Mouse (Mus musculus) spleen, adult 2 months (tissue): ENCODE measurements at regions not wholly inside any gene's neighbourhood (a gene's known extent, or its start where the extent isn't known, plus 50 kb on each side); places are given as distances from the start of the nearest gene placed in this dataset.

ENCODE experiments used
- DNase-seq, 2 experiments: peaks; one replicate each; pipeline versions ENCODE4 v3.0.0 to v3.0.0-alpha.2; 2012 to 2021; ENCODE audit warnings: low spot score in 2 of 2, low read depth in 1 of 2
- H3K27ac ChIP-seq: fragments of 200-500 bp; 2 replicates; pipeline ENCODE4 v1.5.1; 2012; ENCODE audit warnings: low read length, inconsistent platforms; ENCODE audit not compliant: insufficient read depth
- H3K27me3 ChIP-seq: fragments of 200-500 bp; 2 replicates; pipeline ENCODE4 v1.6.1; 2012; ENCODE audit warnings: mild to moderate bottlenecking, moderate library complexity, low read length, inconsistent platforms; ENCODE audit not compliant: control insufficient read depth, insufficient read depth
- H3K36me3 ChIP-seq: fragments of 200-500 bp; 2 replicates; pipeline ENCODE4 v1.6.1; 2012; ENCODE audit warnings: mild to moderate bottlenecking, low read length, inconsistent platforms; ENCODE audit not compliant: control insufficient read depth, insufficient read depth
- H3K4me1 ChIP-seq: fragments of 200-500 bp; 2 replicates; pipeline ENCODE4 v1.6.1; 2011; ENCODE audit warnings: inconsistent platforms; ENCODE audit not compliant: control insufficient read depth, insufficient read depth, insufficient read length
- H3K4me3 ChIP-seq: fragments of 200-500 bp; 2 replicates; pipeline ENCODE4 v1.5.1; 2011; ENCODE audit warnings: mild to moderate bottlenecking, inconsistent platforms; ENCODE audit not compliant: insufficient read depth, insufficient read length; ENCODE audit errors: extremely low read depth
- CTCF ChIP-seq: fragments of 200-500 bp; IDR thresholded peaks from 2 replicates; pipeline ENCODE4 v1.5.1; 2011; ENCODE audit warnings: mild to moderate bottlenecking, inconsistent platforms; ENCODE audit not compliant: insufficient read depth, insufficient read length, insufficient replicate concordance; ENCODE audit errors: extremely low read depth
- POLR2A ChIP-seq: fragments of 200-500 bp; IDR thresholded peaks from 2 replicates; pipeline ENCODE4 v1.6.1; 2011; ENCODE audit warnings: low read depth, low read length, inconsistent platforms
- WGBS: fragments of 180-500 bp; shearing (Covaris S2); methylation state at CpG from one replicate; pipeline ENCODE4 v1.1.7; 2018; 5-methylcytosine and 5-hydroxymethylcytosine counted together

DNA sequence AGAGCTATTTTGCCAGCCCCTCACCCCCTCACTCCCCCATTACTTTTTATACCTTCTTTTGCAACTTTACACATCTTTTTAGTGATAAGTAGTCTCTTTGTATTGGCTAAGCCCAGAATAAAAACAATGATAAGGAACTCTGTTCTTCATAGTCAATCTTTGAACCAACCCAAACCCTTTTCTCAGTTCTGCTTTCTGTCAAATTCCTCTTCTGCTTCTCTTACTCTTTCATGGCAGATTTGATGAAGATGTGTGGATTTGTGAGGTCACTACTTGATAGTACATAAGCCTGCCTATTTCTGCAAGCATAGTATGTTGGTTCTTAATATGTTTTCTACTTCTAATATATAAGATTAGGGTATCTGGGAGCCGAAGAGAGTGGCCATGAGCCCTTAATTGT is 156.6 kb downstream of the Phlda1 start:
- no peaks in the 10 kb centered on the region for H3K27me3 ChIP-seq
- 83% methylated on average over 1 of the region's 1 CpGs for WGBS
- H3K36me3 ChIP-seq = no peaks in the 10 kb centered on the region
- H3K27ac ChIP-seq = no peak overlapping the region
- no peaks in the 10 kb centered on the region for H3K4me1 ChIP-seq
- H3K4me3 ChIP-seq = no peak overlapping the region
- no peak for TF ChIP-seq CTCF
- TF ChIP-seq POLR2A = no peak
- DNase-seq = no peak

DNA sequence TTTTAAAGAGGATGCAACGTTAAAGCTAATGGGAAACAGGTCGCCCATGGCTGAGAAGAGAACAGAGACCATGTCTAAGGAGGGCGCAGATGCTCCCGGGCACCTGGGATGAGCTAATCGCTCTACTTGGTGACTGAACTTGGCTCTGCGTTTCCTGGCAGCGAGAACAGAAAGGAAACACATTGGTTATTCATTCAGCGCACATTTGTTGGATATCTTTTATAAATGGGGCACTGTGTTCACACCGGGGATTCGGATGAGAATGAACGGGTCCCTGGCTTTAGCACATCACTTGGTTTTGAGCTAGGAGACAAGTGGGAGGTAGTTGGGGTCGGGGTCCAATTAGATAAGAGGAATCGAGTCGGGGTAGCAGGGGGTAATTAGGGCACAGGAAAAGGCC is 159.7 kb downstream of the Phlda1 start:
- TF ChIP-seq POLR2A (no peak), CTCF (no peak)
- Histone ChIP-seq H3K36me3 (no peaks in the 10 kb centered on the region), H3K27me3 (no peaks in the 10 kb centered on the region), H3K27ac (no peak overlapping the region), H3K4me3 (no peak overlapping the region), H3K4me1 (no peaks in the 10 kb centered on the region)
- 84% methylated on average over 14 of the region's 14 CpGs for WGBS
- DNase-seq = no peak

DNA sequence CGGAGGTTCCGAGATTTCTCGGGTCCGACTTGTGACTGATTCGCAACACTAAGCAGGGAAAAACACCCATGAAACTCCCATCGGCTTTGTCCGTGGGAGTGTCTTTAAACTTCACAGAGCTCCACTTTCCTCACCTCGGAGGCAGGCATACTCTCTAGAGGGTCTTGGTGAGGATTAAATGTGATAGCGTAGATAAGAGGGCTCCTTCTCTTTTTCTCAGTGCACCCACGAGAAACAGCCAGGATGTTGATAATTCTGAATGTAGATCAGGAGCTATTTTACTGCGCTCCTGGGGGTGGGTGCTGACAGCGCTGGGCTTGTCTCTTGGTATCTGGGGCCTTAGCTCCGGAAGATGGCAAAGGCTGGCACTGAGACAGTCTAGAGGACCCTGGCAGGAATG is 160.9 kb downstream of the Phlda1 start:
- no peak for DNase-seq
- no peak for TF ChIP-seq CTCF
- TF ChIP-seq POLR2A = no peak

DNA sequence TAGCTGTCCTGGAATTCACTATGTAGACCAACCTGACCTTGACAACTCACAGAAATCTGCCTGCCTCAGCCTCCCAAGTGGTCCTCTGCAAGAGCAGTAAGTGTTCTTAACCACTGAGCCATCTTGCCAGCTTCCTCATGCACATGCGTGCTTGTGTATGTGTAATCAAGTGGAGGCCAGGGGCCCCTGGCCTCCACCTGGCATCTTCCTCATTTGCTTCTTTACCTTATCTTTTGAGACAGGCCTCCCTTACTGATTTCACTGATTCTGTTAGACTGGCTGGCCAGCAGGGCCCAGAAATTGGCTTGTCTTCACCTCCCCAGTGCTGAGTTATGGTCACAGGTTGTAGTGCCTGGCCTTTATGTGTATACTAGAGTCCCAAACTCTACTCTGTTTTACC is 162.6 kb downstream of the Phlda1 start:
- DNase-seq = no peak
- Histone ChIP-seq H3K4me1 (no peaks in the 10 kb centered on the region), H3K4me3 (no peak overlapping the region), H3K27ac (no peak overlapping the region), H3K27me3 (no peaks in the 10 kb centered on the region), H3K36me3 (no peaks in the 10 kb centered on the region)
- TF ChIP-seq CTCF (no peak), POLR2A (no peak)
- 73% methylated on average over 1 of the region's 1 CpGs for WGBS

More for the DNA sequence above, 160.9 kb downstream of the Phlda1 start:
- no peak overlapping the region for H3K4me3 ChIP-seq
- no peaks in the 10 kb centered on the region for H3K36me3 ChIP-seq
- 89% methylated on average over 13 of the region's 13 CpGs for WGBS
- no peak overlapping the region for H3K27ac ChIP-seq
- no peaks in the 10 kb centered on the region for H3K4me1 ChIP-seq
- H3K27me3 ChIP-seq = no peaks in the 10 kb centered on the region

DNA sequence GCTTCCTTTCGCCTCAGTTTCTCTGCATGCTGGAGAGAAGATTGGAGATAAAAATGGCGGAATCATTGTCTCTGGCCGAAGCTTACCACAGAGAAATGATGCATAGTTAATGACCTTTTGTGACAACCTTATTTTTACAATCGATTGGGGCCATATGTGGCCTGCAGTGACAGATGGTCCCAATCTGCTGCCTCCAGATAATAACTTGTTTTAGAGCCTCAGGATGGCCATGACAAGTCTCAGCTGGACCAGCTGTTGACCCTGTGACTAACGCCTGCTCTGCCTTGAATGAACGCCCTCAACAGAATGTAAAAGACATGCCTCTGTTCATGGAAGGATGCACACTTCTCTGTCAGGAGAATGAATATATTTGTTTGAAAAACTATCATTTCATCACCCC is 163.6 kb downstream of the Phlda1 start:
- Histone ChIP-seq H3K27me3 (no peaks in the 10 kb centered on the region), H3K36me3 (no peaks in the 10 kb centered on the region), H3K4me1 (no peaks in the 10 kb centered on the region), H3K27ac (no peak overlapping the region), H3K4me3 (no peak overlapping the region)
- DNase-seq = no peak
- 88% methylated on average over 6 of the region's 6 CpGs for WGBS
- TF ChIP-seq POLR2A = no peak
- TF ChIP-seq CTCF = no peak

DNA sequence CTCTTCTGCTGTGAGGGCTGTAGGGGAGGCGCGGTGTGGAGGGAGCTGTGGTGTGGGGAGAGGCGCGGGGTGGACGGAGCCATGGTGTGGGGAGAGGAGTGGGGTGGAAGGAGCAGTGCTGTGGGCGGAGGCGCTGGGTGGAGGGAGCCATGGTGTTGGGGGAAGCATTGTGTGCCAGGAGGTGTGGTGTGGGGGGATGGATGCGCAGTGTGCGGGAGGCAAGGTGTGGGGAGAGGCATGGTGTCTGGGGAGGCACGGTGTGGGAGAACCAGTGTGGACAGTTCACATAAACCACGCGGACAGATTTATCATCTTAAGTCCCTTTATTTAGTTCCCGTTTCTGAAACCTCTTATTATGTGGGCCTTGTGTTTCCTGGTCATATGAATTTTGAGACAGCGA is 164.6 kb downstream of the Phlda1 start:
- Histone ChIP-seq H3K36me3 (no peaks in the 10 kb centered on the region), H3K27ac (no peak overlapping the region), H3K4me1 (no peaks in the 10 kb centered on the region), H3K4me3 (no peak overlapping the region), H3K27me3 (no peaks in the 10 kb centered on the region)
- WGBS = 83% methylated on average over 14 of the region's 14 CpGs
- TF ChIP-seq POLR2A (no peak), CTCF (no peak)
- no peak for DNase-seq

DNA sequence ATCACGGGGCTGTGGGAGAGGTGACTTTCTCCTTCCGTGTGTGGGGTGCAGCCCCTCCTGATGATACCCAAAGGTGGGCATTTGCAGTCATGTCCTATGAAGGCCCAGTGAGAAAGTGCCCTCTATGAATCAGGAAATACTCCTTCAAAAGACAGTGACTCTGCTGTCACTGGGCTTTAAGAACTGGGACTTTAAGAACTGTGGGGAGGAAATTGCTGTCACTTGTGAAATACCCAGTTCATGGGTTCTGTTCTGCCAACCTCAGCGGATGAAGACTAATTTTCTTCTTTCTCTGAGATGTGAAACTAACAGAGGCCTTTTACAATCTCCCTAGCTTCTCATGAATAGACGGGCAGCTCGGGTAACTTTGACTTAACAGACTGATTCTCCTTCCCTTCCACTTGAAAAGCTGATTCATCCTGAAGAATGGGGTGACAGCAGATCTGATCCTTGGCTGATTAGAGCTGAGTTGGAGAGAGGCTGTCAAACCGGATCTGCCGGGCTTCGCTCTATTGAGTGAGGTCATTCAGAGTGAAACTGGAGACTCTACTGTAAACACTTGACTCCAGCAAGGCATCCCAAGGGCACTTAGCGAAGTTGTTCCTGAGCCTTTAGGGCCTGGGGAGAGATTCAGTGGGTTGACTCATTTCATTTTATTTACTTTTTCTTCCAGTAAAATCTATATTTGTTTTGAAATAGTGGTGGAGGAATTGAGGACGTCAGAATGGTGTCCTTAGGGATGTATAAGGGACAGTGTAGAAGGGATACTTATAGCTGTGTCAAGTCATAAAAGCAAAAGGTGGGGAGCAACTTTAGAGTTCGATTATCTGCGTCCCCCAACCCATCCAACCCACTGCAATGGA is 166.6 kb downstream of the Phlda1 start:
- Histone ChIP-seq H3K4me3 (no peak overlapping the region), H3K27me3 (no peaks in the 10 kb centered on the region), H3K27ac (no peak overlapping the region), H3K36me3 (no peaks in the 10 kb centered on the region), H3K4me1 (no peaks in the 10 kb centered on the region)
- DNase-seq = no peak
- no peak for TF ChIP-seq POLR2A
- TF ChIP-seq CTCF = no peak
- 64% methylated on average over 12 of the region's 12 CpGs for WGBS

DNA sequence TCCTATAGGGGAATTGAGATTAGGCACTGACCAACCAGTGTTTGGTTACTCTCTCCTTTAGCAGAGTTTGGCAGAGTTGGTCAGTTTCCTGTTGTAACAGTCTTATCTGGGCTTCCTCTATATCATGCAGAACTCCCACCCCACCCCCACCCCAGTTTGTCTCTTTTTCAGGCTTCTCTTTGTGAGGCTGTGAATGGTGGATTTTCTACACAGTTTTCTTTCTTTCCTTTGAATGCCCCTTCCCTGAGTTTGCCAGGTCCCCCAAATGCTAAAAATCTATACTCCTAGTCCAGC is 167.2 kb downstream of the Phlda1 start:
- no peaks in the 10 kb centered on the region for H3K4me1 ChIP-seq
- TF ChIP-seq POLR2A = no peak
- no peak for TF ChIP-seq CTCF
- no peaks in the 10 kb centered on the region for H3K36me3 ChIP-seq
- H3K4me3 ChIP-seq = no peak overlapping the region
- no peak for DNase-seq
- H3K27me3 ChIP-seq = no peaks in the 10 kb centered on the region
- no peak overlapping the region for H3K27ac ChIP-seq
